Mouse (Mus musculus) C2C12 (cell line): ENCODE measurements around the gene Prr14l. TPM values are rescaled to one million over a fixed set of nuclear protein-coding genes. Genes with fewer than 3 reads are reported as not detected.
"Not testable (repeated sequence)": the region's sequence is repeated elsewhere in the genome, so short reads cannot be mapped to it uniquely, and the experiment has no call there.

ENCODE experiments used
- H3K27me3 ChIP-seq: one replicate; pipeline ENCODE4 v1.6.1; 2011; ENCODE audit not compliant: control insufficient read depth, insufficient read depth, insufficient read length
- H3K36me3 ChIP-seq: one replicate; pipeline ENCODE4 v1.6.1; 2011; ENCODE audit not compliant: control insufficient read depth, insufficient read depth
- H3K4me3 ChIP-seq: one replicate; pipeline ENCODE4 v1.5.1; 2011; ENCODE audit warnings: mild to moderate bottlenecking, control low read depth; ENCODE audit not compliant: poor library complexity, insufficient read depth, severe bottlenecking
- H3K79me2 ChIP-seq: one replicate; pipeline ENCODE4 v1.6.1; 2011; ENCODE audit not compliant: control insufficient read depth, insufficient read depth
- H3K79me3 ChIP-seq: one replicate; pipeline ENCODE4 v1.6.1; 2011; ENCODE audit warnings: low read depth, control low read depth
- H3ac ChIP-seq: one replicate; pipeline ENCODE3; 2011; ENCODE audit warnings: low read depth; ENCODE audit not compliant: control insufficient read depth, insufficient read length
- CEBPB ChIP-seq: IDR thresholded peaks from one replicate; pipeline ENCODE4 v1.6.1; 2011; ENCODE audit warnings: low read depth, mild to moderate bottlenecking, control low read depth, moderate library complexity
- CTCF ChIP-seq: IDR thresholded peaks from one replicate; pipeline ENCODE4 v1.5.1; 2011; ENCODE audit not compliant: control insufficient read depth, insufficient read depth, insufficient read length
- FOSL1 ChIP-seq: IDR thresholded peaks from one replicate; pipeline ENCODE4 v1.8.0; 2011; ENCODE audit warnings: mild to moderate bottlenecking, low read length; ENCODE audit not compliant: poor library complexity, insufficient read depth, severe bottlenecking
- MAX ChIP-seq: IDR thresholded peaks from one replicate; pipeline ENCODE4 v1.6.1; 2011; ENCODE audit warnings: mild to moderate bottlenecking, control low read depth
- MYOD1 ChIP-seq: IDR thresholded peaks from one replicate; pipeline ENCODE4 v1.6.1; 2011; ENCODE audit warnings: low read depth; ENCODE audit not compliant: control insufficient read depth, insufficient read length
- MYOG ChIP-seq: IDR thresholded peaks from one replicate; pipeline ENCODE4 v1.6.1; 2011; ENCODE audit not compliant: control insufficient read depth, insufficient read length; ENCODE audit errors: extremely low read depth
- USF1 ChIP-seq: IDR thresholded peaks from one replicate; pipeline ENCODE4 v1.6.1; 2011; ENCODE audit warnings: low read depth, mild to moderate bottlenecking, control low read depth, moderate library complexity
- polyA plus RNA-seq: library from polyadenylated mRNA; unstranded; fragments of >200 nt; fragmentation: generic; extraction: Trizol; gene quantifications from one replicate; pipeline ENCODE4 v1.2.1, GENCODE M21; 2012; ENCODE audit warnings: missing spikeins

Prr14l gene
- polyA plus RNA-seq, 1 experiment: 3.9 TPM

GRCm38 (mm10) chr5:32778168-32778567 lies 75.9 kb downstream of the Prr14l start:
- H3K79me2 ChIP-seq: no peaks in the 10 kb centered on the region
- no peak for TF ChIP-seq MAX
- no peak overlapping the region for H3ac ChIP-seq
- no peaks in the 10 kb centered on the region for H3K79me3 ChIP-seq
- H3K4me3 ChIP-seq: no peak overlapping the region
- H3K36me3 ChIP-seq: peaks cover 2% of the 10 kb centered on the region
- H3K27me3 ChIP-seq: no peaks in the 10 kb centered on the region

- H3K79me2 ChIP-seq: no peaks in the 10 kb centered on the region
- no peaks in the 10 kb centered on the region for H3K27me3 ChIP-seq
- peaks cover 3% of the 10 kb centered on the region for H3K36me3 ChIP-seq
- H3K4me3 ChIP-seq: no peak overlapping the region
- TF ChIP-seq MAX (no peak), USF1 (no peak), MYOD1 (no peak), FOSL1 (no peak), CEBPB (no peak), CTCF (no peak), MYOG (no peak)
- no peak overlapping the region for H3ac ChIP-seq
- no peaks in the 10 kb centered on the region for H3K79me3 ChIP-seq
These were observed 81.7 kb downstream of the Prr14l start for GRCm38 (mm10) chr5:32772361-32772760.

- TF ChIP-seq CTCF (no peak), MYOG (no peak), MYOD1 (no peak), CEBPB (no peak), USF1 (no peak), FOSL1 (no peak), MAX (no peak)
- Histone ChIP-seq H3K79me2 (no peaks in the 10 kb centered on the region), H3ac (no peak overlapping the region), H3K4me3 (no peak overlapping the region), H3K36me3 (no peaks in the 10 kb centered on the region), H3K79me3 (no peaks in the 10 kb centered on the region), H3K27me3 (no peaks in the 10 kb centered on the region)
These were observed 86.3 kb downstream of the Prr14l start for GRCm38 (mm10) chr5:32767636-32768373.

GRCm38 (mm10) chr5:32767004-32767403 lies 87.1 kb downstream of the Prr14l start:
- H3K27me3 ChIP-seq: no peaks in the 10 kb centered on the region
- H3K79me2 ChIP-seq: no peaks in the 10 kb centered on the region
- no peaks in the 10 kb centered on the region for H3K36me3 ChIP-seq
- no peak for TF ChIP-seq MYOG
- no peak for TF ChIP-seq MYOD1
- no peak for TF ChIP-seq USF1
- TF ChIP-seq CTCF: no peak
- no peak for TF ChIP-seq CEBPB
- no peak for TF ChIP-seq MAX
- TF ChIP-seq FOSL1: no peak
- H3K79me3 ChIP-seq: no peaks in the 10 kb centered on the region
- H3ac ChIP-seq: no peak overlapping the region
- no peak overlapping the region for H3K4me3 ChIP-seq

- no peaks in the 10 kb centered on the region for H3K27me3 ChIP-seq
- H3K79me3 ChIP-seq: no peaks in the 10 kb centered on the region
- no peaks in the 10 kb centered on the region for H3K36me3 ChIP-seq
- no peak overlapping the region for H3K4me3 ChIP-seq
- no peaks in the 10 kb centered on the region for H3K79me2 ChIP-seq
- no peak overlapping the region for H3ac ChIP-seq
- TF ChIP-seq MAX: no peak
- no peak for TF ChIP-seq MYOD1
- TF ChIP-seq CTCF: no peak
- TF ChIP-seq MYOG: no peak
These were observed 92.4 kb downstream of the Prr14l start for GRCm38 (mm10) chr5:32761566-32762140.

GRCm38 (mm10) chr5:32760787-32761186 lies 93.3 kb downstream of the Prr14l start:
- TF ChIP-seq MAX: no peak
- no peak for TF ChIP-seq CTCF
- TF ChIP-seq FOSL1: no peak
- no peak for TF ChIP-seq CEBPB
- no peak for TF ChIP-seq USF1
- no peak for TF ChIP-seq MYOG
- no peak for TF ChIP-seq MYOD1
- Histone ChIP-seq H3K79me2 (no peaks in the 10 kb centered on the region), H3K27me3 (no peaks in the 10 kb centered on the region), H3K4me3 (no peak overlapping the region), H3K36me3 (no peaks in the 10 kb centered on the region), H3ac (no peak overlapping the region), H3K79me3 (no peaks in the 10 kb centered on the region)

GRCm38 (mm10) chr5:32760352-32760751 lies 93.7 kb downstream of the Prr14l start:
- not testable (repeated sequence) for H3K4me3 ChIP-seq

More at GRCm38 (mm10) chr5:32760352-32760751, 93.7 kb downstream of the Prr14l start:
- not testable (repeated sequence) for H3ac ChIP-seq, H3K79me3 ChIP-seq, H3K79me2 ChIP-seq, H3K36me3 ChIP-seq, H3K27me3 ChIP-seq
